Mouse (Mus musculus) spleen, adult 10 weeks (tissue): ENCODE measurements around the gene Tll1. TPM values are rescaled to one million over a fixed set of nuclear protein-coding genes. Genes with fewer than 3 reads are reported as not detected.

ENCODE experiments used
- polyA plus RNA-seq: library from polyadenylated mRNA; stranded (reverse); fragments of 350-450 nt; fragmentation: Illumina TruSeq; extraction: RNeasy Lipid Tissue Mini Kit (QIAGEN cat#74804); gene quantifications from one replicate; pipeline ENCODE4 v1.2.3, GENCODE M21; 2015; ENCODE audit warnings: low replicate concordance; ENCODE audit not compliant: insufficient read depth

The Tll1 gene
- polyA plus RNA-seq: 0.07 TPM

GRCm38 (mm10) chr8:64206024-64206385 lies at the start of gene Tll1:
Tll1 (minus strand) TSS chr8:64206271.

